Mouse (Mus musculus): ENCODE results near the gene Zfp462. TPM values are rescaled to one million over a fixed set of nuclear protein-coding genes. Genes with fewer than 3 reads are reported as not detected.

Gene Zfp462
- polyA plus RNA-seq, 2 experiments: 0.05 to 0.35 TPM

- Histone ChIP-seq H3K4me2 (ENCODE audit: low read depth) (no peak overlapping the region), H3K27me3 (ENCODE audit: control insufficient read depth, insufficient read depth, low read length) (no peaks in the 10 kb centered on the region), H3K4me3 (ENCODE audit: insufficient read depth in 1 of 2, low read depth in 2 of 2, low read length in 2 of 2) (no peak overlapping the region), H3K27ac (no peak overlapping the region), H3K36me3 (replicated peaks; ENCODE audit: control insufficient read depth, insufficient read depth, low read depth) (no peaks in the 10 kb centered on the region), H3K9me3 (ENCODE audit: control insufficient read depth, low read length) (no peaks in the 10 kb centered on the region), H3K9ac (replicated peaks) (no peak overlapping the region), H3K4me1 (replicated peaks; ENCODE audit: control insufficient read depth in 2 of 2, insufficient read depth in 2 of 2, low read length in 1 of 2) (no peaks in the 10 kb centered on the region)
- ATAC-seq (ENCODE audit: insufficient read depth): no peak
- no peak for DNase-seq (ENCODE audit: low read depth in 3 of 3, low spot score in 3 of 3)
- WGBS (ENCODE audit: insufficient replicate concordance): 71% methylated on average over 2 of the region's 2 CpGs
- TF ChIP-seq CTCF (IDR thresholded peaks at IDR 0.05; ENCODE audit: low read depth) (no peak), EP300 (IDR thresholded peaks at IDR 0.05; ENCODE audit: low read depth) (no peak)
These were observed 70.7 kb downstream of the Zfp462 start for GRCm38 (mm10) chr4:55015517-55015916.

GRCm38 (mm10) chr4:55026109-55026646 is 81.3 kb downstream of the Zfp462 start:
- H3K4me3 ChIP-seq (ENCODE audit: insufficient read depth in 1 of 2, low read depth in 2 of 2, low read length in 2 of 2): no peak overlapping the region
- no peak for TF ChIP-seq CTCF (IDR thresholded peaks at IDR 0.05; ENCODE audit: low read depth)
- no peak for TF ChIP-seq EP300 (IDR thresholded peaks at IDR 0.05; ENCODE audit: low read depth)
- no peak overlapping the region for H3K4me2 ChIP-seq (ENCODE audit: low read depth)
- no peaks in the 10 kb centered on the region for H3K9me3 ChIP-seq (ENCODE audit: control insufficient read depth, low read length)
- DNase-seq (ENCODE audit: low read depth in 3 of 3, low spot score in 3 of 3) (no peak), ATAC-seq (ENCODE audit: insufficient read depth) (no peak)
- WGBS (ENCODE audit: insufficient replicate concordance): 76% methylated on average over 10 of the region's 10 CpGs
- H3K27me3 ChIP-seq (ENCODE audit: control insufficient read depth, insufficient read depth, low read length): no peaks in the 10 kb centered on the region
- H3K36me3 ChIP-seq (replicated peaks; ENCODE audit: control insufficient read depth, insufficient read depth, low read depth): no peaks in the 10 kb centered on the region
- no peak overlapping the region for H3K9ac ChIP-seq (replicated peaks)
- H3K27ac ChIP-seq: no peak overlapping the region
- H3K4me1 ChIP-seq (replicated peaks; ENCODE audit: control insufficient read depth in 2 of 2, insufficient read depth in 2 of 2, low read length in 1 of 2): no peaks in the 10 kb centered on the region

GRCm38 (mm10) chr4:55030401-55030800 is 85.6 kb downstream of the Zfp462 start:
- WGBS (ENCODE audit: insufficient replicate concordance): 75% methylated on average over 5 of the region's 5 CpGs
- no peak overlapping the region for H3K27ac ChIP-seq

GRCm38 (mm10) chr4:55032317-55032930 is 87.6 kb downstream of the Zfp462 start:
- ATAC-seq (ENCODE audit: insufficient read depth): no peak
- Histone ChIP-seq H3K9me3 (ENCODE audit: control insufficient read depth, low read length) (no peaks in the 10 kb centered on the region), H3K36me3 (replicated peaks; ENCODE audit: control insufficient read depth, insufficient read depth, low read depth) (no peaks in the 10 kb centered on the region), H3K4me2 (ENCODE audit: low read depth) (no peak overlapping the region), H3K27me3 (ENCODE audit: control insufficient read depth, insufficient read depth, low read length) (no peaks in the 10 kb centered on the region), H3K4me1 (replicated peaks; ENCODE audit: control insufficient read depth in 2 of 2, insufficient read depth in 2 of 2, low read length in 1 of 2) (no peaks in the 10 kb centered on the region), H3K27ac (no peak overlapping the region), H3K4me3 (ENCODE audit: insufficient read depth in 1 of 2, low read depth in 2 of 2, low read length in 2 of 2) (no peak overlapping the region), H3K9ac (replicated peaks) (no peak overlapping the region)
- 48% methylated on average over 8 of the region's 8 CpGs for WGBS (ENCODE audit: insufficient replicate concordance)
- no peak for DNase-seq (ENCODE audit: low read depth in 3 of 3, low spot score in 3 of 3)
- TF ChIP-seq CTCF (IDR thresholded peaks at IDR 0.05; ENCODE audit: low read depth) (no peak), EP300 (IDR thresholded peaks at IDR 0.05; ENCODE audit: low read depth) (no peak)

More at GRCm38 (mm10) chr4:55030401-55030800, 85.6 kb downstream of the Zfp462 start:
- Histone ChIP-seq H3K27me3 (ENCODE audit: control insufficient read depth, insufficient read depth, low read length) (no peaks in the 10 kb centered on the region), H3K4me2 (ENCODE audit: low read depth) (no peak overlapping the region), H3K4me1 (replicated peaks; ENCODE audit: control insufficient read depth in 2 of 2, insufficient read depth in 2 of 2, low read length in 1 of 2) (no peaks in the 10 kb centered on the region), H3K4me3 (ENCODE audit: insufficient read depth in 1 of 2, low read depth in 2 of 2, low read length in 2 of 2) (no peak overlapping the region), H3K9ac (replicated peaks) (no peak overlapping the region), H3K9me3 (ENCODE audit: control insufficient read depth, low read length) (no peaks in the 10 kb centered on the region), H3K36me3 (replicated peaks; ENCODE audit: control insufficient read depth, insufficient read depth, low read depth) (no peaks in the 10 kb centered on the region)
- ATAC-seq (ENCODE audit: insufficient read depth) (no peak), DNase-seq (ENCODE audit: low read depth in 3 of 3, low spot score in 3 of 3) (no peak)
- no peak for TF ChIP-seq EP300 (IDR thresholded peaks at IDR 0.05; ENCODE audit: low read depth)
- TF ChIP-seq CTCF (IDR thresholded peaks at IDR 0.05; ENCODE audit: low read depth): no peak

GRCm38 (mm10) chr4:55033452-55033851 is 88.6 kb downstream of the Zfp462 start:
- no peak for ATAC-seq (ENCODE audit: insufficient read depth)
- Histone ChIP-seq H3K4me3 (ENCODE audit: insufficient read depth in 1 of 2, low read depth in 2 of 2, low read length in 2 of 2) (no peak overlapping the region), H3K9ac (replicated peaks) (no peak overlapping the region), H3K4me1 (replicated peaks; ENCODE audit: control insufficient read depth in 2 of 2, insufficient read depth in 2 of 2, low read length in 1 of 2) (no peaks in the 10 kb centered on the region), H3K36me3 (replicated peaks; ENCODE audit: control insufficient read depth, insufficient read depth, low read depth) (no peaks in the 10 kb centered on the region), H3K4me2 (ENCODE audit: low read depth) (no peak overlapping the region), H3K27me3 (ENCODE audit: control insufficient read depth, insufficient read depth, low read length) (no peaks in the 10 kb centered on the region), H3K9me3 (ENCODE audit: control insufficient read depth, low read length) (no peaks in the 10 kb centered on the region), H3K27ac (no peak overlapping the region)
- 72% methylated on average over 6 of the region's 6 CpGs for WGBS (ENCODE audit: insufficient replicate concordance)
- no peak for TF ChIP-seq EP300 (IDR thresholded peaks at IDR 0.05; ENCODE audit: low read depth)
- TF ChIP-seq CTCF (IDR thresholded peaks at IDR 0.05; ENCODE audit: low read depth): no peak
- no peak for DNase-seq (ENCODE audit: low read depth in 3 of 3, low spot score in 3 of 3)
